Mouse (Mus musculus): ENCODE results near the gene 1700001L19Rik.
A peak's percentile ranks its signal among the peaks of the same experiment; 100 is the strongest.
"Not testable (repeated sequence)": the region's sequence is repeated elsewhere in the genome, so short reads cannot be mapped to it uniquely, and the experiment has no call there.

The 1700001L19Rik gene

DNA sequence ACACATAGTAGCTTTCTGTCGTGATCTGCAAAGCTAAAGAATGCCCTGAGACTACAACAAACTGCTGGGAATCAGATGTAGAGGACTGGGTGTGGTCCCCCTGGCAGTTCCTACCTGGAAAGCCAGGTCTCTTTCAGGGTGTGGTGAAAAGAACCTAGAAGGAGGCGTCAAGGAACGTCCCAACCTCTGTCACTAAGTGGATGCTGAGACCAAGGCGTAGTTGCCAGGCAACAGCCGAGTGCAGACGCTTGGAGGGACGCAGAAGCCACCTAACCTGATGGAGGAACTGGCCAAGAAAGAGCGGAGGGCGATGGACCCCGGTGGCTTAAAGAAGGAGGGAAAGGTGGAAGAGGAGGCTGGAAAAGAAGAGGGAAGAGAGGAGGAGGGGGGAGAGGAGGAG, at the start of gene 1700001L19Rik:
Gene 1700001L19Rik (plus strand): TSS at position 223 of the 400 bp plus-strand sequence.
- DNase-seq (ENCODE audit: low spot score), result no peak

DNA sequence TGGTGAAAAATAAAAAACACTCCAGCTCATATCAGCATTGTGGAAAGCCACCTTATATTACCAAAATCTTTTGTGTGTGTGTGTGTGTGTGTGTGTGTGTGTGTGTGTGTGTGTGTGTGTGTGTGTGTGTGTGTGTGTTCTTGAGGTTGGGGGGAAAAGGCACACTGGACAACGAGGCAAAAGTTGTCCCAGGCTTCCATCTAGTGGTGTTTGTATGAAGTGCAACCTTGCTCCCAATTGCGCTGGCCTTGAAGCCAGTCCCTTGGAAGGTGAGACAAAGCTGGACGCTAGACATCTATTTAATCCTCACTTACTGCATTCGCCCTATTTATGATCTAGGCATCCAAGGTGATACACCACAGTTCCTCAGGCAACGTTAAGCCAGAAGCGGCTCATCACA, 43.8 kb upstream of the 1700001L19Rik start:
- DNase-seq (ENCODE audit: low spot score), result not testable (repeated sequence)

DNA sequence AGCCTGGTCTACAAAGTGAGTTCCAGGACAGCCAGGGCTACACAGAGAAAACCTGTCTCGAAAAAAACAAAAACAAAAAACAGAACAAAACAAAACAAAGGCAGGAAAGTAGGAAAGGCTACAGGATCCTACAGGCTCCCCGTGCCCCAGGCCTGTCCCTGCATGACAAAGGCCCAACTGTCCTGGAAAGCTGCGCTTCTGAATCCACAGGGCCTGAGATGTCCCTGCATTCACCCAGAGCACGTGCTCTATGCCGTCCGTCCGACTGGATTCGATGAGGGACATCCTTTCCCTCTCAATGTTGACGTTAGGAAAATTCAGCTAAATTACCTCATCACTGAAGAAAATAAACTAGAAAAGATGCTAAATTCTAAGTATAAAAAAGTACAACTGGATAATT, 29.1 kb upstream of the 1700001L19Rik start:
- no peak for DNase-seq (ENCODE audit: low spot score)

DNA sequence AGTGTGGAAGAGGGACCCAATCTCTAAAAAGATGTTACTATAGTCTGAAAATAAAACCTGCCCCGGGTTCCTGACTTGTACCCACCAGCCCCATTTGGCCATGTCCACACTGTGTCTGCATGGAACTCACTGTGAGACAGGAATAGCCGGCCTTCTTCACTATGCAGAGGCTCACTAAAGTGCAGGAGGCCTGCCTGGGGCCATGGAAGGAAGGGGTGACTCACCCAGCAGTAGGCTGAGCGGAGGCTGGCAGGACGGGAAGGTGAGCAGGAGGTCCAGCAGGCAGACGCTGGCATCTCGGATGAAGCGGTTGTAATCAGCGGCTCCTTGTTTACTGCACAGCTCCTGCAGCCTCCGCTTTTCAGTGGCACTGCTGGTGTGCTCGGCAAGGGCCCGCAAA, 28.7 kb upstream of the 1700001L19Rik start:
- DNase-seq (ENCODE audit: low spot score), result no peak

DNA sequence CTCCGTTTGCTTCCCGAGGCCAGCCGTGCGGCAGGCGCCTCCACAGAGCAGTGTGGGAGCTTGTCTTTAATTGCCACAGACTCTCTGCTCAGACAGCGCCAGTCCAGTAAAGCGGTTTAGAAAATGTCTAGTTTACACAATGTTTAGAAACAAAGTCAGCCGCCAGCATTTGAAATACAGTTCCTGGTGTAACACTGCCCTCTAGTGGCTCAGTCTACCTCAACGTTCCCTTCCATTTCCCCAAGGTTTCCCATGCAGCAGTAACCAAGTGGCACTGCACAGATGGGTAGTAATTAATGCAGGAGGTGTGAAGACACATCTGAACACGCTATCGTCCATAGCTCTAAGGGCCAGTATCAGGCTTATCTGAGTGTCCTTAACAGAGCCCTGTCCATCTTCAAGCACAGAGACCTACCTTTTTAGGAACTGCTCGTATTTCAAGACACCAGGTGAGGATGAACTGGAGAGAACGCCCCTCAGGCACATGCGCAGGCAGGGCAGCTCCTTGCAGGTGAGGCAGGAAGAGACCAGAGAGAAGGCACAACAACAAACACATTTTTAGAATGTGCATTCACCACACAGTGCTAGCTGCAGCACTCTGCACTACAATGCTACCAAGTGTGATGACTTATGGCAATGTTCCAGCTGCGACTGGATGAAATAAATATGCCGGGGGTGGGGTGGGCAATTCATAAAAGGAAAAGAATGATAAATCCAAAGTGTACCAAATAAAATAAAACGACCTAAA, 27.5 kb upstream of the 1700001L19Rik start:
- DNase-seq (ENCODE audit: low spot score), result no peak

DNA sequence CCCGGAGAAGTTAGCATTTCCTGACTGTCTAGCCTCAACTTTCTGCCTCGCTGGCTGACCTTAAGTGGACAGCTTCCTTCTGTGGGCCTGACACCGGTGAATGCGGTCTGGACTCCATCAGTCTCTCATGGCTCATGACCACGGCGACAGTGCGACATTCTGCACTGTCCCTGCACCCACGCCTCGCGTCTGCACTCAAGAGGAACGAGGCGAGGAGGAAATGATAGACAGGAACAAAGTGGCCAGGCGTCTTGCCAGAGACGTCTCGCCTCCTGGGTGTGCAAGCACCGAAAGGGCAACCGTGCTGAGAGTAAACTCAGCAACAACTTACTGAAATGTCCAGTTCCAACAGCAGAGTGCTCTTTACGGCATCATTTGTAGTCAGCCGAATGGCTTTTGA, 25.0 kb upstream of the 1700001L19Rik start:
- no peak for DNase-seq (ENCODE audit: low spot score)

DNA sequence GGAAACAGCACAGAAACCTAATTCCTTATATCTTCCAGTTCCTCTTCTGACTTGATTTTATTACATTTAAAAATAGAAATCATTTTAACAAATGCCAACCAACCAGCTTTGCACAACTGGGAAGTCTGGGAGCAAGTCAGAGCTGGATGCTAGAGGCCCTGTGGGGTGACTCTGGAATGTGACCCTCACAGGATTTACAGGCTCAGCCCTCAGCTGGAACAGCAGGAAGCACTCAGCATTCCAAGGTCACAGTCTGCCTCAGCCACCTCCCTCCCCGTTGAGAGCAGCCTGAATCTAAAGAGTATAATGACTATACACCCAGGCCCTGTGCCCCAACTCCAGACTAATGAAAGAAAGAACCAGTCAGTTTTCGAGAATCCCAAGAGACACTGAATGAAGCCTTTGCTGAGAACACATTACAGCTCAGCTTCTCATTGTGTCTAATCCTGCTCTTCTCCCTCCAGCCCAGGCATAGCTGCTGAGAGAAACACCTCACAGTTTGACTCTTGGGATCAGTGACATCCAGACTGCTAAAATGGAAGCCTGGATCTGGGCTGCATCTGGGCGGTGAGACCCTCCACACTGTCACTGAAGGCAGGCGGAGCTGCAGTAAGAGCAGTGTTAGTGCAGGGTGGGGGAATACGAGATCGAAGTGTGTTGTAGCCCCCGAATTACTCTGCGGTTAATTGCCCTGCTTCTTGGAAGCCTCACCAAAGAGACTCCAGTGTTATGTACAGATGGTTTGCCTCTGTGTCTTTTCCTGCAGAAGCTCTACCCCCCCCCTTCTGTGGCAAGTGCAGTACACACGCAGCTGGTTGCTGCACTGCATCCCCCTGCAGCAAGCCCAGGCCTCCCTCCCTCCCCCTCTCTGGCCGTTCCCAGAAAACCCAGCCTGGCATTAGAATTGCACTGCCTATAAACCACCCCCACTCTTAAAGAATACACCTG, 24.0 kb upstream of the 1700001L19Rik start:
- DNase-seq (ENCODE audit: low spot score), result no peak

DNA sequence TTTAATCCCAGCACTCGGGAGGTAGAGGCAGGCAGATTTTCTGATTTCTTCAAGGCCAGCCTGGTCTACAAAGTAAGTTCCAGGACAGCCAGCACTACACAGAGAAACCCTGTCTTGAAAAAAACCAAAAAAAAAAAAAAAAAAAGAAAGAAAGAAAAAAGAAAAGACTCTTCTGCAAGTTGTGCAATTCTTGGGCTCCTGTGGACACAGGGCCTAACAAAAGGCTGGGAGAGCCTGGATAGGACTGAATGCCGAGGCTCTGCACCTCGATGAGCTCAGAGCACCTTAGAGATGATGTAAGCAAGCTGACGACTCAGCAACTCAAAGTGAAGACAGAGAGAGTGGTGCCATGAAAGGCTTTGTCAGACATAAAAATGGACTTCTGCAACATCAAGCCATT, 22.8 kb upstream of the 1700001L19Rik start:
- DNase-seq (ENCODE audit: low spot score), result no peak

DNA sequence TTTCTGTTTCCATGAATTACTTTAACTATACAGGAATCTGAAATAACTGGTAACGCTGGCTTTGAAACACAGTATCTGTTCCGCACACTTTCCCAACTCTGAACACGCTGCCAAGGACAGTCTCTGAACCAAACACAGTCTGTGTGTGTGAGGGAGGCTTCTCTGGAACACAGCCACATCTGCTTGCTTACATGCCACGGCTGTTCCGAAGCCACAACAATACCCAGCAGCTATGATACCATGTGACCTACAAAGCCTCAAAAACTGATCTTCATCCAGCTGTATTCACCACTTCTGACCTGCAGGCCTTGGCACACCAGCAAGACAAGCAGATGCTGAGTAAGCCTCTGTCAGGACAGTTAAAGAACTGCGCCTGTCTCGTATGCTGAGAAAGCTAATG, 19.3 kb upstream of the 1700001L19Rik start:
- no peak for DNase-seq (ENCODE audit: low spot score)

DNA sequence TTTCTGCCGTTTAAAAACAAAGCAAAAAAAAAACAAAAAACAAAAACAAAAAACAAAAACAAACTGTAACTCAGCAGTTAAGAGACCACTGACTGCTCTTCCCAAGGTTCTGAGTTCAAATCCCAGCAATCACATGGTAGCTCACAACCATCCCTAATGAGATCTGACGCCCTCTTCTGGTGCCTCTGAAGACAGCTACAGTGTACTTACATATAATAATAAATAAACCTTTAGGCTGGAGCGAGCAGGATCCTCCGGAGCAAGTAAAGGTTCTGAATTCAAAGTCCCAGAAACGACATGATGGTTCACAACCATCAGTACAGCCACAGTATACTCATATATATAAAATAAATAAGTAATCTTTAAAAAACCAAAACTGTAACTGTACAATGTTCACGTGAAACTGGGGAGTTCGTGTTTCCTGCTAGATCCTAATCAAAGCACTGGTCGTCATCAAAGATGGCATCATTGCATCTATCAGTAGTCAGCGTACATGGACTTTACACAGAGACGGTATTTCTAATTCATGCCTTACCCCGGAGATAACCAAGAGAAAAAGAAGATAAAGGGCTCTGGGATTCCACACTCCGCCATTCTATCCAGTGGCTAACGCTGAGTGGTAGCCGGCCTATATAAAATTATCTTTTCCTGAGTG, 16.0 kb upstream of the 1700001L19Rik start:
- DNase-seq (ENCODE audit: low spot score), result no peak

DNA sequence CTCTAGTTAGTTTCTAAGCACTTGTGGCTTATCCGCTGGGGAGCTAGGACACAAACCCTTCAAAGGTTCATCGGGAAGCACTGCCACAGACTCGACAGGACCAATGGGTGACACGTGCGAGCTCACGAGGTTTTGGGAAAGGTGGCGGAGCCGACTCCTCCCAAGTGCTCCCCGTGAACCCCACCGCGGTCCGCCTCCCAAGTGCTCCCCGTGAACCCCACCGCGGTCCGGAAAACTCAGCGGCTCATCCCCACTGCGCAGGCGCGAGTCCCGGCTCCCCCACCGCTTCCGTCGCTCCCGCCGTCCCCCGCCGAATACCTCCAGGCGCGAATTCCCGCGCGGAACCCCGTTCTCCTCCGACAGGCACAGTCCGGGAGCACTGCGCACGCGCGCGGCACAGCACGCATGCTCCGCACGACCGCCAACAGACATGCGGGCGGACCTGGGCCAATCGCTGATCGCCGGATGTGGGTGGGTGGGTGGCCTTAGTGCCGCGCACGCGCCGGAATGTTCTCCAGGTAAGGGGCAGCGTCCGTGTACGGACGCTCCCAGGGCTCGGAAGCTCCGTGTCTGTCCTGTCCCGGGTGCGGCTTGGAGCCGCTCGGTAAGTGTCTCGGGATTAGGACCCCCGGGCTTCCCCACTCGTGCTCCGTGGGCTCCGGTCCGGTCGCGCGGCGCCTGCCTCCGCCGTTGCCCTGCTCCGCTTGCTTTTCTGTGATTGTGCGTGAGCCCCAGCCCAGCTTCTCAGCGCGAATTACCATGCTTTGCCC, 15.3 kb upstream of the 1700001L19Rik start, which contains the start of the genes Mtrr and Fastkd3:
Gene Mtrr (minus strand): TSS at position 403 of the 770 bp plus-strand sequence.
Gene Fastkd3 (plus strand): TSS at position 488 of the 770 bp plus-strand sequence.
- peak; percentile 95 for DNase-seq (ENCODE audit: low spot score)

DNA sequence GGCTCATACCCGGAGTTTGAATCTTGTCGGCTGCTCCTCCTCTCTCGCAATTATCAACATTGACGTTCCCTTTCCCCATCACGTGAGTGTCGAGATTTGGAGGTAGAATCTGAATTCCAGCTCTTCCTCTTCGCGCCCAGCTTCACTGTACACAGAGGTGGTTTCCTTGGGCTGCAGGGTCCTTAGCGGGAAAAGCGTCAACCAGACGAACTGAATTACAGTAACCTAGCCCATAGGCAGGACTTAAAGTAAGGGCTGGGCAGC, 14.8 kb upstream of the 1700001L19Rik start:
- DNase-seq (ENCODE audit: low spot score), result no peak

DNA sequence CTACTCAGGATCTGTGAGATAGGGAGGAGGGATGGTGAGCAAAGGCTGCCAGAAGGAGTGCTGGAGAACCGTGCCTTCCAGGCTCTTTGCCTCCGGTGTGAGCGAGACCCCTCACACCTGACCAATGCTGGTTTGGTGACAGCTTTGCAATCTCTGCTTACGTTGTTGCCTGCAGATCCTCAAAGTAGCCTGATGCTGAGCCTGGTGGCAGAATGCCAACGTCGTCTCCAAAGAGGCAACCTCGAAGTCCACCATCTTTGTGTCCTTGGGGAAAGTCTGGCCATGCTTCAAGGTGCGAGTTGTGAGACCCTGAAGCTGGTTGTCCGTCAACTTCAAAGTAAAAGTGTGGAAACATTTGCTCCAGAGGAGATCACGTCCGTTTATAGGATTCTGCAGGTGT, 13.3 kb upstream of the 1700001L19Rik start:
- DNase-seq (ENCODE audit: low spot score), result no peak

DNA sequence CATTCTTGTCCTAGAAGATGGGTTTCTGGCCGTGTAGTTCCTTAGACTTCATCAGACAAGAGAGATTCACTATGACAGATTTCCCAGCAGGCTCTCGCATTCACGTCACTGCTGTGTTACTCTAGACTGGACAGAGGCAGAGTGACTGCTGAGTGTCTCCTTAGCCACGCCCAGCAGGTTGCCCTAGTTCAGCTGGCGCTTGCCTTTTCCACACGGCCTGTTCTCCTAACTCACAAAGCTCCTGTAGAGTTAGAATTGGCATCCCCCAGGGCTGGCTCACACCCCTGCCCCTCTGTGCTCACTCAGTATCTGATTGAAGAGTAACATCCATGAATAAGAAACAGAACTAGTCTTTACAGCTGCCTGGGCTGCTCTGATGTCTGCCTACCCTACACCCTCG, 11.8 kb upstream of the 1700001L19Rik start:
- no peak for DNase-seq (ENCODE audit: low spot score)

DNA sequence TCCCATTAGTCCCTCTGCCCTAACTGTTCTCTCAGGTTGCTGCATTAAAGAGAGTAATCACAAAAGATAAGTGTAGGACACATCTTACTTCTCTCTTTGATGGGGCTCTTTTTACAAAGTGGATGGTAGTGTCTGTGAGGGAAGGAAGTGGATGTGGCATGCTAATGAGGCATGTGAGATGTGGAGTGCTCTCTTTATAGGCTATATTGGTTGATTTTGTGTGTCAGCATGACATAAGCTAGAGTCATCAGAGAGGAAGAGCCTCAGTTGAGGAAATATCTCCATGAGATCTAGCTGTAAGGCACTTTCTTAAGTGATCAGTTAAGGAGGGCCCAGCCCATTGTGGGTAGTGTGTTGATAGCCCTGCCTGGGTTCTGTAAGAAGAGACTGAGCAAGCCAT, 8.9 kb upstream of the 1700001L19Rik start:
- no peak for DNase-seq (ENCODE audit: low spot score)

DNA sequence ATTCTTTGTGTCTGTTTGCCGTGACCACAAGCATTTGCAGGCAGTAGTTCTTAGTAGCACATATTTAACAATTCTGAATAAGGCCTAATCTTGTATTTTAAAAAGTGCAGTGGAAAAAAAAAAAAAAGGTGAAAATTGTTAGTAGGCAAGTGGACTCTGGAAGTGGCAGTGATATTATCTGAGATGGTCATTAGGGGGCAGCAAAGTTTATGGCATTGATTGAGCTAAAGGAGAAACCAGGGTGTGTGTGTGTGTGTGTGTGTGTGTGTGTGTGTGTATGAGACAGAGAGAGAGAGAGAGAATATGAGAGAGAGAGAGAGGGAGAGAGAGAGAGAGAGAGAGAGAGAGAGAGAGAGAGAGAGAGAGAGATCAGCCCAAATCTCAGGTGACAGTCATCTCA, 3.4 kb upstream of the 1700001L19Rik start:
- DNase-seq (ENCODE audit: low spot score), result no peak

DNA sequence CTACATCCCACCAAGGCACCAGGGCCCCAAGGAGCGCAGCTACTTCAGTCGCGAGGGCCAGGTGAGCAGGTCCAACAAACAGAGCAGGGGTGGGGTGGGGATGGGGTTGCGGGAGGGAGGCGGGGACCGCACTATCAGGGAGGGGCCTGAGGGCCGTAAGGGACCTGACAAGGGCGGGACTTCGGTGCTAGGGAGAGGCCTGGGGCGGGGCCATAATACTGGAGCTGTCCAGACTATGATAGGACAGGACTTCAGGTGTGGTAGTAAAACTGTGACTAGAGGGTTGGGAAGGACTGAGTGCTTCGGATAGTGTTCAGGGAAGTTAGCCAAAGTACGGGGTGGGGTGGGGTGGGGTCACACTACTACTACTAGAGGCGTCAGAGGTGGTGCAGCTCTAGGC, 446 bp downstream of the 1700001L19Rik start:
- no peak for DNase-seq (ENCODE audit: low spot score)

DNA sequence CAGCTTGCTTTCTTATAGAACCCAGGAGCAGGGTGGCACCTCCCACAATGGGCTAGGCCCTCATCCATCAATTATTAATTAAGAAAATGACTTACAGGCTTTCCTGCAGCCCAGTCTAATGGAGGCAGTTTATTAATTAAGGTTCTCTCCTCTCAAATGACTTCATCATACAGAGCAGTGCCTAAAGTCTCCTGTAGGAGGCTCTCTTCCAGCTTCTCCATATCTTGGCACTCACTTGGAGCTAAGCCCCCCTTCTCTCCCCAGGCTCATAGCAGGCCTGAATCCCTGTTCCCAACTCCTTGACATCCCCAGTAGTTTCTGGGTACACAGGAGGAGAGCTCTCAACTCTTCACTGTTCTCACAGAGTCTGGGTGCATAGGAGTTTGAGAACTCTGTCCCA, 1.7 kb downstream of the 1700001L19Rik start:
- no peak for DNase-seq (ENCODE audit: low spot score)

DNA sequence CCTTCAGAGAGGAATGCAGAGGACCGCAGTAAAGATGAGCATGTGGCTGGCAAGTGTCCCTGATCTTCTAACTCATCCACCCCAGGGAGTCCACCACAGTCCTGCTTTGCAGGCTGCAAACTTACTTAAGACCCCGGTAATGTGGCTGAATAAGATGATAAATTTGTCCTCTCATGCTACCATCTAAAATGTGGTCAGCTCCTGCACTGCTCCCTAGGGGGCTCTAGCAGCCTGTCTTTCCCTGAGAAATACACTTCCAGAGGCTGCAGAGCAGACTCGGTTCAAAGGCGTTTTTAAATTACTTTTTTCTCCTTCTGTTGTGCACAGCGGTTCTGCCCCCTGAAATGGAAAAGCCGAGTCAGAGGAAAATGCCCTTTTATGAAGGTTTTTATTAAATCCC, 4.0 kb downstream of the 1700001L19Rik start:
- no peak for DNase-seq (ENCODE audit: low spot score)

DNA sequence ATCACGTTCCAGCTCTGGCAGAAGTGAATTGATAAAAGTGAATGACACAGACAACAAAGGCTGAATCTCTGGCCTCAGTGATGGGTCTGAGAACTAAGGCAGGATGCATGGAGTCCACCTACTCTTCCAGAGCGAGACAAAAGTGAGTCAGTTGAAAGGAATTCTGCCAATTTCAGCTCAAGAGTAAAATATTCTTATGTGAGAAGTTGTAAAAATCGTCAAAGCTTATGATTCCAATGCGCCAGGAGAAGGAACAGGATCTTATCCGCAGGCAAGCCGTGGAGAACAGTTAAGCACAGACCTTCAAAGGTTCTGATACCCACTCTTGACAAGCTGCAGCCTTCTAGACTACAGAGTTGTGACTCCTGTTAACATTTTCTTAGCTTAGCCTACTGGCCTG, 5.9 kb downstream of the 1700001L19Rik start:
- DNase-seq (ENCODE audit: low spot score), result no peak

DNA sequence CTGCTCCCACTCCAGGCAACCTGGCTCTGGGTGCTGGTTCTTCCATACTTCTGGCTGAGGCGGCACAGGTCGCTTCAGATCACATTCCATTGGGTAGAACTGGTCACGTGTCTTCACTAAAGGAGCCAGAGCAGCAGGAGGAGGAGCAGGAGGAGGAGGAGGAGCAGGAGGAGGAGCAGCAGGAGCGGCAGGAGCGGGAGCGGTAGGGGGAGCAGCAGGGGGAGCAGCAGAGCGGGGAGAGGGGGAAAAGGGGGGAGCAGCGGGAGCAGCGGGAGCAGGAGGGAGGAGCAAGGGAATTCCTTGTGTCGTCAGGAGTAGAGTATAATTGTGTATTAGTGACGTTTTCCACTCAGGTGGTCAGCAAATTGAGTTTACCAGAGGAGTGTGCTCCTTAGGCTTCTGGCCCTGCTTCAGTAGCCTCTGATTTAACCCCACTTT, 8.5 kb downstream of the 1700001L19Rik start:
- DNase-seq (ENCODE audit: low spot score), result no peak

Measured in urinary bladder, postnatal 10 days (tissue).